Mouse (Mus musculus): ENCODE results near the gene Chac1.

DNA sequence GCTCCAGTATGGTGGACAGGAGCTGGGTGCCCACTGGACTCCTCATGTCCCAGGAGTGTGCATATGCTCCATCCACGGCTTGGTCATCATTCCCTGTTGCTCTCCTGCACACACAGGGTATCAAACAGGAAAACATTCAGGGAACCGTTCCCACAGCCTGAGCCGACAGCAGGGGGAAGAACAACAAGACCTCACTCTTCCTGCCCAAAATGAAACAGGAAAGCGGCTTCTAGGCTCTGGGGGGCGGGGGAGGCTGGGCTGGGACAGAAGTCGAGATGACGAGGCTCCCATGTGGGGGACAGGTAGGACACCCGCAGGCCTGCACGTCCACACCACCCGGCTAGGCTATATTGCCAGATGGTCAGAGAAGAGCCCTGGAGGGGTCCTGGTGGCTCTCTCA lies 14.6 kb upstream of the Chac1 start:
- TF ChIP-seq CTCF (conservative IDR thresholded peaks at IDR 0.05; ENCODE audit: insufficient read depth, insufficient read length, low read depth, low read length) (no peak), POLR2A (IDR thresholded peaks at IDR 0.05; ENCODE audit: low read depth, low read length) (no peak)
